Mouse (Mus musculus): ENCODE data around the gene Cyb561. TPM values are rescaled to one million over a fixed set of nuclear protein-coding genes. Genes with fewer than 3 reads are reported as not detected.

Cyb561 gene
- polyA plus RNA-seq, 2 experiments = 7.6 to 17.7 TPM

DNA sequence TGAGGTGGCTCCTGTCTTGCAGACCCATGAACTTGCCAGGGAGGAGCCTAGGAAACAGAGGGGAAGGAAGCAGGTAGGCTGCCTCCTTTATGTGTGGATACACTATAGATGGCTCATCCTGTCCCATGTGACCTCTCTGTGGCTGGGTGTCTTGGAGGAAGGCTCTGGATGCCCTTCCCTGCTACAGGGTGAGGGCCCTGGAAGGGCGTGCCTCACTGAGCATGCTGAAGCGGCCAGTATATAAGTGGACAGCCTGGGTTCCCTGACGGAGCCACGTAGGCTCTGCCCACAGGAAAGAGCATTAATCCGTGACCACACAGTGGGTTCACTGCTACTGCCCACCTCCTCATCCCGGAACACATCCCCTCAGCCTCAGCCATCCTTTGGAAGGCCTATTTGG lies 36.3 kb upstream of the Cyb561 start:
- Histone ChIP-seq H3K27me3 (ENCODE audit: control insufficient read depth, insufficient read depth, low read length) (no peaks in the 10 kb centered on the region), H3K4me2 (replicated peaks; ENCODE audit: low read depth, low read length, severe bottlenecking) (no peak overlapping the region), H3K36me3 (ENCODE audit: control insufficient read depth, insufficient read depth, low read length) (no peaks in the 10 kb centered on the region), H3K4me3 (replicated peaks; ENCODE audit: low read length) (no peak overlapping the region), H3K9me3 (ENCODE audit: control insufficient read depth, low read length) (no peaks in the 10 kb centered on the region), H3K4me1 (ENCODE audit: control insufficient read depth, insufficient read depth, low read length) (no peaks in the 10 kb centered on the region), H3K27ac (replicated peaks; ENCODE audit: low read depth, low read length) (no peak overlapping the region), H3K9ac (ENCODE audit: low read depth, low read length, severe bottlenecking) (no peak overlapping the region)
- 82% methylated on average over 6 of the region's 6 CpGs for WGBS
- DNase-seq (ENCODE audit: low spot score) (no peak), ATAC-seq (ENCODE audit: low FRiP score, low read depth) (no peak)
- TF ChIP-seq POLR2A (IDR thresholded peaks at IDR 0.05; ENCODE audit: borderline replicate concordance, extremely low read depth, insufficient read depth, insufficient read length) = no peak

DNA sequence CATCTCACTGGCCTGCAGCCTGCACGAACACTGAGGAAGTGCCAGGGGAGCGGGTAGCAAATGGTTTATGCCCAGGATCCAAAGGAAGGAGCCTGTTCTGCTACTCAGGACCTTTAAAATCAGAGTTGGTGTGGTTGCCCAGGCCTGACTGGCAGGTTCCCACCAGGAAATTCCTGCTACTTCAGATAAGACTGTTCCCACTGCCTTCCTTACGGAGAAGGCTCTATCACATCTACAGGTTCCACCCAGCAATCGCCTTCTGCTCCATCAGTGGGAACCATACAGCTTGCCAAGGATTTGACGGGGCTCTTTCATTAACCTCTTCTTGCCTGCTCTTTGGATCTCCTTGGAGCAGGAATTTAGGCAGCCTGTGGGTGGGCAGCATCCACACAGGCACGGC lies 34.3 kb upstream of the Cyb561 start:
- no peak overlapping the region for H3K4me3 ChIP-seq (replicated peaks; ENCODE audit: low read length)
- no peak overlapping the region for H3K4me2 ChIP-seq (replicated peaks; ENCODE audit: low read depth, low read length, severe bottlenecking)
- H3K27ac ChIP-seq (replicated peaks; ENCODE audit: low read depth, low read length) = no peak overlapping the region
- no peak overlapping the region for H3K9ac ChIP-seq (ENCODE audit: low read depth, low read length, severe bottlenecking)
- no peaks in the 10 kb centered on the region for H3K27me3 ChIP-seq (ENCODE audit: control insufficient read depth, insufficient read depth, low read length)
- DNase-seq (ENCODE audit: low spot score) (no peak), ATAC-seq (ENCODE audit: low FRiP score, low read depth) (no peak)
- no peaks in the 10 kb centered on the region for H3K4me1 ChIP-seq (ENCODE audit: control insufficient read depth, insufficient read depth, low read length)
- H3K36me3 ChIP-seq (ENCODE audit: control insufficient read depth, insufficient read depth, low read length) = no peaks in the 10 kb centered on the region
- TF ChIP-seq POLR2A (IDR thresholded peaks at IDR 0.05; ENCODE audit: borderline replicate concordance, extremely low read depth, insufficient read depth, insufficient read length) = no peak
- H3K9me3 ChIP-seq (ENCODE audit: control insufficient read depth, low read length) = no peaks in the 10 kb centered on the region
- WGBS = 73% methylated on average over 6 of the region's 6 CpGs

DNA sequence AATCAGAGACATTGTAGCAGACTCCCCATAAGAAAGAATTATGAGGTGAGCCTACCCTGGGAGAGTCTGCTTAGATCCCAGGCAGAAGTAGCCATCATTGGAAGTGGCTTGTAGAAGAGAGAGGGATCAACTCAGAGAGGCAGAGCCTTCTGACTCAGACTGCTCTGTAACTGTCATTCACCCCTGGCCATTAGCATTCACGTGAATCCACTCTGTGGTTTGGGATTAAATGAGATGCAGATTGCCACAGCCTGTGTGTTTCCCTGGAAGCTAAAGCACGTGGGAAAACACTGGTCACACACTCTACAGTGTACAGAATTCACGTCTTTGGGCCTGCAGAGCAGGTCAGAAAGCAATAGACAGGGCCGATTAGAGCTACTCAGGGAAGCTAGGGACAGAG lies 31.3 kb upstream of the Cyb561 start:
- no peak for DNase-seq (ENCODE audit: low spot score)
- WGBS = 61% methylated on average over 4 of the region's 4 CpGs
- Histone ChIP-seq H3K4me1 (ENCODE audit: control insufficient read depth, insufficient read depth, low read length) (no peaks in the 10 kb centered on the region), H3K27ac (replicated peaks; ENCODE audit: low read depth, low read length) (no peak overlapping the region), H3K27me3 (ENCODE audit: control insufficient read depth, insufficient read depth, low read length) (no peaks in the 10 kb centered on the region), H3K4me2 (replicated peaks; ENCODE audit: low read depth, low read length, severe bottlenecking) (no peak overlapping the region), H3K36me3 (ENCODE audit: control insufficient read depth, insufficient read depth, low read length) (no peaks in the 10 kb centered on the region), H3K4me3 (replicated peaks; ENCODE audit: low read length) (no peak overlapping the region), H3K9ac (ENCODE audit: low read depth, low read length, severe bottlenecking) (no peak overlapping the region), H3K9me3 (ENCODE audit: control insufficient read depth, low read length) (no peaks in the 10 kb centered on the region)
- ATAC-seq (ENCODE audit: low FRiP score, low read depth) = no peak
- no peak for TF ChIP-seq POLR2A (IDR thresholded peaks at IDR 0.05; ENCODE audit: borderline replicate concordance, extremely low read depth, insufficient read depth, insufficient read length)

DNA sequence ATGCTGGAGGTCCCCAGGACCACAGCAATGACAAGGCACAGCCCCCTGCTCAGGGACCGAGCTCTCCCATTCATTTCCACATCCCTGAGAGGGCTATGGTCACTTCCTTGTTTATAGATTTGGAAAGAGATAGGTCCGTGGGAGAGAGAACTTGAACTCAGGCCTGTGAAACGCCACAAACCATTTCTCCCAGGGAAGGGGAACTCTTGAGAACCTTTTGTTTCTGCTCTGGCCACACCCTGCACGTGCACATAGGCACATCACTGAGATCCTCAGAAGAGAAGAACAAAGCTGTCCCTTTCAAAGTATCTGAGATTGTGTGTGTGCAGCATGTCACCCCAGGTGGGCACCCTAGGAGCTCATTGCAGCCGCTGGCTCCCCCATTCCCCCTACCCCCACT lies 25.5 kb upstream of the Cyb561 start:
- H3K4me3 ChIP-seq (replicated peaks; ENCODE audit: low read length) = no peak overlapping the region
- no peaks in the 10 kb centered on the region for H3K9me3 ChIP-seq (ENCODE audit: control insufficient read depth, low read length)
- DNase-seq (ENCODE audit: low spot score) (no peak), ATAC-seq (ENCODE audit: low FRiP score, low read depth) (no peak)
- no peaks in the 10 kb centered on the region for H3K27me3 ChIP-seq (ENCODE audit: control insufficient read depth, insufficient read depth, low read length)
- no peak overlapping the region for H3K27ac ChIP-seq (replicated peaks; ENCODE audit: low read depth, low read length)
- no peaks in the 10 kb centered on the region for H3K36me3 ChIP-seq (ENCODE audit: control insufficient read depth, insufficient read depth, low read length)
- TF ChIP-seq POLR2A (IDR thresholded peaks at IDR 0.05; ENCODE audit: borderline replicate concordance, extremely low read depth, insufficient read depth, insufficient read length) = no peak
- H3K9ac ChIP-seq (ENCODE audit: low read depth, low read length, severe bottlenecking) = no peak overlapping the region
- H3K4me2 ChIP-seq (replicated peaks; ENCODE audit: low read depth, low read length, severe bottlenecking) = no peak overlapping the region
- 63% methylated on average over 5 of the region's 5 CpGs for WGBS
- no peaks in the 10 kb centered on the region for H3K4me1 ChIP-seq (ENCODE audit: control insufficient read depth, insufficient read depth, low read length)

DNA sequence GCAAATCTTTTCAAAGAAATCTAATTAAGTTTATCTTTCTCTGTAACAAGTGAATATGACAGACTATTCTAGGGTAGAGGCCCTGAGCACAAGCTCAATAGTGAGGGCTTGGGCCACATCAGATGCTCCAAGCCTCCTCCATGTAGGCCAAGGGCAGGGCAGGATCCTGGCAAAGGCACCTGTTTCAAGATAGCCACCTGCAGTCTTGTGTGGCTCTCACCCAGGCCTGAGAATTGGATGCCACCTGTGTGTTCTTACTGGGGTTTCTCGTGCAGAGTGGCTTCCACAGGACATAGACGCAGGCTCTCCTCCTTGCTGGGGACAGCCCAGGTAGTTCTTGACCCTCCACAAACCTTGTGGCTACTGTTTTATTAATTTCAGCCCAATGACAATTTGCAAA lies 25.1 kb upstream of the Cyb561 start:
- TF ChIP-seq POLR2A (IDR thresholded peaks at IDR 0.05; ENCODE audit: borderline replicate concordance, extremely low read depth, insufficient read depth, insufficient read length) = no peak
- no peaks in the 10 kb centered on the region for H3K36me3 ChIP-seq (ENCODE audit: control insufficient read depth, insufficient read depth, low read length)
- no peak overlapping the region for H3K4me3 ChIP-seq (replicated peaks; ENCODE audit: low read length)
- WGBS = 83% methylated on average over 2 of the region's 2 CpGs
- no peaks in the 10 kb centered on the region for H3K9me3 ChIP-seq (ENCODE audit: control insufficient read depth, low read length)
- ATAC-seq (ENCODE audit: low FRiP score, low read depth) = no peak
- H3K4me1 ChIP-seq (ENCODE audit: control insufficient read depth, insufficient read depth, low read length) = no peaks in the 10 kb centered on the region
- DNase-seq (ENCODE audit: low spot score) = no peak
- H3K4me2 ChIP-seq (replicated peaks; ENCODE audit: low read depth, low read length, severe bottlenecking) = no peak overlapping the region
- H3K9ac ChIP-seq (ENCODE audit: low read depth, low read length, severe bottlenecking) = no peak overlapping the region
- H3K27me3 ChIP-seq (ENCODE audit: control insufficient read depth, insufficient read depth, low read length) = no peaks in the 10 kb centered on the region
- H3K27ac ChIP-seq (replicated peaks; ENCODE audit: low read depth, low read length) = no peak overlapping the region

DNA sequence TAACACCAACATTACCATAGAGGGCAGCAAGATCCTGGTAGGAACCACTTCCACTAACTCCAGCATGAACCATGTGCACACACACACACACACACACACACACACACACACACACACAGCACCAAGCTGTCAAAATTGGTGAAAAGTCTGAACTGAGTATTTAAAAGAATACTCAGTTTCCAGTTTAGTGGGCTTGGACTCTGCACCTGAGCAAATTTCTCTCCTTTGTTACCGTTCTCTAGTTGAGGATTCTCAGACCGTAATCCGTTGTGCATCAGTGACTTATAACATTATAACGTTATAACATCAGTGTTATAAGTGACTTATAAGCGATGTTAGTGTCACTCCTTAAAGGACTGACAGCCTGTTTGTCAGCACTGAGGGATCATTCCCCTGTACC lies 22.5 kb upstream of the Cyb561 start:
- DNase-seq (ENCODE audit: low spot score) (no peak), ATAC-seq (ENCODE audit: low FRiP score, low read depth) (no peak)
- WGBS = 94% methylated on average over 5 of the region's 5 CpGs
- Histone ChIP-seq H3K4me2 (replicated peaks; ENCODE audit: low read depth, low read length, severe bottlenecking) (no peak overlapping the region), H3K4me3 (replicated peaks; ENCODE audit: low read length) (no peak overlapping the region), H3K27me3 (ENCODE audit: control insufficient read depth, insufficient read depth, low read length) (no peaks in the 10 kb centered on the region), H3K27ac (replicated peaks; ENCODE audit: low read depth, low read length) (no peak overlapping the region), H3K9me3 (ENCODE audit: control insufficient read depth, low read length) (no peaks in the 10 kb centered on the region), H3K9ac (ENCODE audit: low read depth, low read length, severe bottlenecking) (no peak overlapping the region), H3K4me1 (ENCODE audit: control insufficient read depth, insufficient read depth, low read length) (no peaks in the 10 kb centered on the region), H3K36me3 (ENCODE audit: control insufficient read depth, insufficient read depth, low read length) (no peaks in the 10 kb centered on the region)
- no peak for TF ChIP-seq POLR2A (IDR thresholded peaks at IDR 0.05; ENCODE audit: borderline replicate concordance, extremely low read depth, insufficient read depth, insufficient read length)
